Mouse (Mus musculus) yolk sac, embryonic 10.5 days (tissue): ENCODE measurements around the gene 4930539E08Rik.
A peak's percentile ranks its signal among the peaks of the same experiment; 100 is the strongest.

ENCODE experiments used
- DNase-seq: peaks from one replicate; pipeline ENCODE4 v3.0.0-alpha.2; 2017; ENCODE audit warnings: low spot score

4930539E08Rik gene

GRCm38 (mm10) chr17:28915060-28915628, at the start of gene 4930539E08Rik:
Gene 4930539E08Rik (minus strand): TSS chr17:28915324.
- no peak for DNase-seq

- peak; percentile 83 for DNase-seq
These were observed 46.5 kb upstream of the 4930539E08Rik start for GRCm38 (mm10) chr17:28961596-28961995.

- peak; percentile 36 for DNase-seq
These were observed 45.5 kb upstream of the 4930539E08Rik start for GRCm38 (mm10) chr17:28960597-28960996.

- DNase-seq: no peak
These were observed 39.3 kb upstream of the 4930539E08Rik start for GRCm38 (mm10) chr17:28954416-28954815.

- DNase-seq: no peak
These were observed 38.1 kb upstream of the 4930539E08Rik start for GRCm38 (mm10) chr17:28953251-28953650.

- DNase-seq: peak; percentile 94
These were observed 37.0 kb upstream of the 4930539E08Rik start, which contains the start of gene Kctd20 for GRCm38 (mm10) chr17:28951831-28952799. Gene Kctd20 (plus strand): TSS chr17:28951950.

- DNase-seq: no peak
These were observed 35.6 kb upstream of the 4930539E08Rik start for GRCm38 (mm10) chr17:28950751-28951150.

GRCm38 (mm10) chr17:28948661-28949060, 33.5 kb upstream of the 4930539E08Rik start:
- DNase-seq: no peak

GRCm38 (mm10) chr17:28947011-28947939, 32.2 kb upstream of the 4930539E08Rik start:
- no peak for DNase-seq

- DNase-seq: no peak
These were observed 29.4 kb upstream of the 4930539E08Rik start for GRCm38 (mm10) chr17:28944481-28944880.

- DNase-seq: no peak
These were observed 28.6 kb upstream of the 4930539E08Rik start, which contains the start of gene Pxt1 for GRCm38 (mm10) chr17:28943740-28944139. Gene Pxt1 (minus strand): TSS chr17:28943840.

- no peak for DNase-seq
These were observed 27.0 kb upstream of the 4930539E08Rik start for GRCm38 (mm10) chr17:28942101-28942500.

- no peak for DNase-seq
These were observed 25.8 kb upstream of the 4930539E08Rik start for GRCm38 (mm10) chr17:28940776-28941555.

- DNase-seq: no peak
These were observed 21.7 kb upstream of the 4930539E08Rik start for GRCm38 (mm10) chr17:28936622-28937345.

GRCm38 (mm10) chr17:28936133-28936532, 21.0 kb upstream of the 4930539E08Rik start:
- DNase-seq: no peak

GRCm38 (mm10) chr17:28934120-28934916, 19.2 kb upstream of the 4930539E08Rik start:
- no peak for DNase-seq

- DNase-seq: no peak
These were observed 17.1 kb upstream of the 4930539E08Rik start for GRCm38 (mm10) chr17:28932274-28932673.

- DNase-seq: no peak
These were observed 16.5 kb upstream of the 4930539E08Rik start for GRCm38 (mm10) chr17:28931436-28932211.
